ENCODE assay signal across 10 mouse cellular contexts in genomic region chr10:14047661-14048060, GRCm38 (mm10).
DNase-seq lines count a peak whose midpoint lies in the region; ATAC-seq and TF ChIP-seq lines count a peak whose summit lies in the region.
"Had no signal": no experiment of that assay in that cellular context is flagged by ENCODE, and none has a peak within 500 bp of the region (broad histone marks: within the 10 kb centered on the region; RNA-seq: fewer than 3 reads in every experiment).

No protein-coding gene starts in this region.

- TF ChIP-seq CTCF in layer of hippocampus, adult 2 months (conservative IDR thresholded peaks at IDR 0.05): no peak

- DNase-seq in adrenal gland, adult (ENCODE audit: inconsistent age in 2 of 2, low spot score in 1 of 2): peak; percentile 43 to 72
- DNase-seq in adrenal gland, postnatal 4 days (ENCODE audit: low spot score in 2 of 2): no peak
- DNase-seq in layer of hippocampus, adult 2 months (ENCODE audit: low spot score in 2 of 2): no peak
- no peak for DNase-seq in layer of hippocampus, adult 18-20 months (ENCODE audit: low spot score in 2 of 2)
- peak; percentile 45 for DNase-seq in kidney, postnatal 10 days
- DNase-seq in cerebellum, adult 18-20 months: no peak
- no peak for DNase-seq in spleen, postnatal 14 days (ENCODE audit: low spot score in 2 of 2)

- peaks cover 60% of the 10 kb centered on the region for H3K4me1 ChIP-seq in heart, embryonic 13.5 days

- H3K27me3 ChIP-seq in heart, embryonic 13.5 days (replicated peaks): no peaks in the 10 kb centered on the region
- H3K27me3 ChIP-seq: hindbrain, embryonic 15.5 days had no signal

- whole genome bisulfite sequencing in heart, embryonic 13.5 days: 20% methylated on average over 2 of the region's 2 CpGs

- no peaks in the 10 kb centered on the region for H3K36me3 ChIP-seq in heart, embryonic 13.5 days
- H3K36me3 ChIP-seq: hindbrain, embryonic 15.5 days; limb, embryonic 12.5 days had no signal

- 0 out of 2 replicates have a peak overlapping the region, but pooled peaks have one; percentile 8 for H3K9ac ChIP-seq in heart, embryonic 13.5 days
- H3K9ac ChIP-seq: hindbrain, embryonic 15.5 days; limb, embryonic 12.5 days had no signal

- peak overlapping the region; percentile 18; the same call in 1 of the 2 replicates for H3K4me2 ChIP-seq in heart, embryonic 13.5 days
- H3K4me2 ChIP-seq: hindbrain, embryonic 15.5 days; limb, embryonic 12.5 days had no signal

- peak overlapping the region; percentile 81 for H3K27ac ChIP-seq in layer of hippocampus, adult 2 months
- peak overlapping the region; percentile 60 for H3K27ac ChIP-seq in heart, embryonic 13.5 days (replicated peaks)
- H3K27ac ChIP-seq: hindbrain, embryonic 15.5 days had no signal

- H3K4me3 ChIP-seq in layer of hippocampus, adult 2 months: no peak overlapping the region
- H3K4me3 ChIP-seq in heart, embryonic 13.5 days: no peak overlapping the region
- H3K4me3 ChIP-seq: hindbrain, embryonic 15.5 days; limb, embryonic 12.5 days had no signal

- H3K9me3 ChIP-seq in heart, embryonic 13.5 days: no peaks in the 10 kb centered on the region
- H3K9me3 ChIP-seq: hindbrain, embryonic 15.5 days; limb, embryonic 12.5 days had no signal

- ATAC-seq in heart, embryonic 13.5 days (ENCODE audit: extremely low read depth, insufficient number of reproducible peaks, low FRiP score, low TSS enrichment): no peak

Comparison
In these comparisons a context has a peak if more than half of its experiments do, and no peak if none do; other contexts are left out.
1. DNase-seq: peak in adrenal gland, adult (2 of 2) and kidney, postnatal 10 days (single experiment); none in adrenal gland, postnatal 4 days (0 of 2), layer of hippocampus, adult 2 months (0 of 2), layer of hippocampus, adult 18-20 months (0 of 2), cerebellum, adult 18-20 months (0 of 2) and spleen, postnatal 14 days (0 of 2).